Mouse (Mus musculus) cerebellum, adult 11 months (tissue): ENCODE results near the gene Diexf.
A peak's percentile ranks its signal among the peaks of the same experiment; 100 is the strongest.

Experiments
- DNase-seq: peaks from one replicate; pipeline ENCODE4 v3.0.0; 2022

Gene Diexf

DNA sequence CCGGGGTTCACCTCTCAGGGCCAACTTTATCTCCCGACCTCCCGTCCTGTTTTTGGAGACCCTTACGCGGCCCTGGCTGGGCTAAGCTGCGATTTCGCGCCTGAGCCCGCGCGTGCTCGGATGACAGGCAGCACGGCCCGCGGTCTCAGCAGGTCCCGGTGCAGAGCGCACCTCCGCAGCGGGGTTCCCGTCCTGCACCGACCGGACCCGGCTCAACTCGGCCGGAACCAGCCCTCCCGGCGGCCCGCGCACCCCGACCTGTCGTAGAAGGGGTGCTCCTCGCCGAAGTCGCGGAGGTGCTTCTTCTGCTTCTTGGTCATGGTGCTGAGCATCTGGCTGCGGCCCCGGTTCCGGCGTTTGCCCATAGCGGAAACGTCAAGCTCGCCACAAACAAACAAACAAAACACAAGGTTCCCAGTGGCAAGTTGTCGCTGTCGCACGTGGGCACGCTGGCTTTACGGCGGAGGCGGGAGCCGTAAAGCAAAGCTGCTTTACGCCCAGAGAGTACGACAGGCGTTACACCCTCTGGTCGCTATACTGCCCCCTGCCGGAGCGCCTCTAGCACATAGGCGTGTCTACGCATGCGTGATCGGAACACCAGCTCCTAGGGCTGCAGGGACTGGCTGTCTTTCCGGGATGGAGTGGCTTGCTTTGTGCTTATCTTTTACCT is at the start of gene Diexf:
Gene Diexf (minus strand): TSS at position 487 of the 670 bp plus-strand sequence.
- peak; percentile 95 for DNase-seq

DNA sequence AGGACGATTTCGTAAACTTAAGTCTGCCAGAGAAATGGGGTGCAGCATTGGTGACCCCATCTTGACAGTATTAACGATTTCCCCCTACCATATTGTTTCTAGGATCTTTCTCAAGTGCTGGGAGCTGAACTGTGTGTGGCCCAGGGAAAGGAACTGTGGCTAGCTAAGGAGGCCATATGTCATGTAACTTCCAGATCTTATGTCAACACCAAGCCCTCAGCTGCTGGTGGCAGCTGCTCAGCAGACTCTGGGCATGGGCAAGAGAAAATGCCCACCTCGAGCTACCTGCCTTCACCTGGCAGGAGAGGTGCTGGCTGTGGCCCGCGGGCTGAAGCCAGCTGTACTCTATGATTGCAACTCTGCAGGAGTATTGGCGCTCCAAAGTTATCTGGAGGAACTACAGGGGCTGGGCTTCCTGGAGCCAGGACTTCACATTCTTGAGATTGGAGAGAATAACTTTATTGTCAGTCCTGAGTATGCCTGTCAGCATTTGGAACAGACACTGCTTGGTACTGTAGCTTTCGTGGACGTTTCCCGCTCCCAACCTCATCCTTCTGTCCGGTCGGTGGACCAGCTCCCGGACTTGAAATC is 44.2 kb upstream of the Diexf start:
- DNase-seq, result no peak

DNA sequence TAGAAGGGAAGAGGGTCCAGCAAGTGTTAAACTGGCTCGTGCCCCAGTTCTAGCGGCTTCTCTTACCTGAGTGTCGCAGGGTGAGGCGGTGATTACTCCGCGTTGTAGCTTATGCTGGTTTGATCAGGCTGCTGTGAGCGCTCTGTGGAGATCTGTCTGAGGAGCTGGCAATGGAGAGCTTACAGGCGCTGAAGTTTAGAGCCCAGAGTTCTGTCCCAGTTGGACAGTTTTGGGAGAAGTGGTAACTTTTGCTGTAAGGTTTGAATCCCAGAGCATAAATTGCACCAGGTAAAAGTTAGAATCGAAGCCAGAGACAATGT is 43.7 kb upstream of the Diexf start:
- DNase-seq, result no peak

DNA sequence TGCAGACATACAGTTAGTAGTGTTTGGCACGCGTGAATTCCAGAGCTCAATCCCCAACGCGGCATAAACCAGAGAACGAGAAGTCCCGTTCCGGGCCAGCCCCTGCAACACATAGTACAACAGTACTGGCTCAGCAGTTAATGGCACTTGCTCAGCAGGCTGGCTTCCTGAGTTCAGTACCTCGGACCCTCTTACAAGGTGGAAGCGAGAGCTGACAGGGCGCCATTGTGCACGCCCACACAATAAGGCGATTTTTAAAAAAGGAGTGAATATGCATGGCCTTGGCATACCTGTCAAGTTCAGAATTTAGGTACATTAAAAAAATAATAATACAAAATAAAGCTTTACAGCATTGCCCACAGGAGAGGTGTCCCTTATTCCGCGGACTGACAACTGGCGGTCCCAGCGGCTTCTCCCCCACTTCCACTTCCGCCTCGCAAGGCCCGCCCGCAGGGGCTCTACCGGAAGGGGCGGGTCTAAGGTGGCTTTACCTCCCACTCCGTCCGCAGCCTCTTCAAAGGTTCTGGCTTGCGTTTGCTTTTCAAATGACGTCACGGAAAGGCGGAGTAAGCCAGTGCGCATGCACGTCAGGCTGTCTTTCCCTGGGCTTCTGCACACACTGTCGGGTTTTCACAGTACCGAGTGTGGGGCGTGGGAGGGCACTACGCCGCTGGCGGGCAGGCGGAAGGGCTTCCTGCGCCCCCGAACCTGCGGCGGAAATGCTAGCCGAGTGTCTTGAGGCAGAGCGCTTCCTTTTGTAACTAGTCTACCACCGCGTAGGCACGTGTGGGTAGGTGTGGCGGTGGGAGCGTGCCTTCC is 43.1 kb upstream of the Diexf start:
- DNase-seq, result peak; percentile 94

DNA sequence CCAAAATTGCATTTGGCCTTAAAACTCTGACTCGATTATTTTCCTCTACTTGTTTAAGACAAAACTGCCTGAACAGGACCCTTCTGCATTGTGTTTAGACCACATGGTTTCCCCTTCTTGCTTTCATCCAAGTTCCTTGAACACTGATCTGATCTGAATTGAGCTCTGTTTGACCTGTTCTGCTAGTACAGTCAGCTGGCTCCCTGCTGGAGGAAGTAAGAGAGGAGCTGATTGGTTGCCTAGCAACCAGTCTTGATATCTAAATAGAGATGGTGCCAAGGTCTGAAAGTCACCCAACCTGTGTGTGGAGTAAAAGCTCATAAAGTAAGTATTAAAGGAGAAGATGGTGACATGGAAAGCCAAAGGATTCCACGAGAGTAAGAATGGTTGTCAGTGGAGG is 39.8 kb upstream of the Diexf start:
- no peak for DNase-seq

DNA sequence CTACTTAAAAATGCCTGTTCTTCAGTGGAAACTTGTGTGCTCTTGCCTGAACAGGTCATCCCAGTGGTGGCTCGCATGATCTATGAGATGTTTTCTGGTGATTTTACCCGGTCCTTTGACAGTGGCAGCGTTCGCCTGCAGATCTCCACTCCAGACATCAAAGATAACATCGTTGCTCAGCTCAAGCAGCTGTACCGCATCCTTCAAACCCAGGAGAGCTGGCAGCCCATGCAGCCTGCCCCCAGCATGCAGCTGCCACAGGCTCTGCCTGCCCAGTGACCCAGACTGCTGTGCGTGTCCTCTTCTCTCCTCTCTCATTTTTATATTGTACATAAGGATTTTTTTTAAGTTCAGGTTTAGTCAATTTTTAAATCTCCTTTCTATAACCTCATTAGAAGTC is 39.2 kb upstream of the Diexf start:
- no peak for DNase-seq

DNA sequence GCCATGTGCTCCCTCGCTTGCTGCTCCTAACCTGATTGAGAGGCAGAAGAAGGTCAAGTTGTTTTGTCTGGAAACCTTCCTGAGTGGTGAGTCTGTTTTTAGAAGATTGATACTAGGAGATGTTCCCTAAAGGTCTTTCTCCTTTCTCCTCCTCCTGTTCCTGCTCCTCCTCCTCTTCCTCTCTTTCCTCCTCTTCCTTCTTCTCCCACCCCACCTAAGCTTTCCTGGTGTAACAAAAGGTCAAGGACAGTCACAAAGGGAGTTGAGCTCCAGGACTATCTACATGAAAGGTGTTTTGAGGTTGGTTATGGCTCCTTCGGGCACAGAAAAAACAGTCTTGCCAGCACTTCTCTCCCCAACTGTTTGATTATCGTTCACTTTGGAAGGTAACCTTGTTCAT is 37.7 kb upstream of the Diexf start, which contains the start of gene A130010J15Rik:
Gene A130010J15Rik (plus strand): TSS at position 301 of the 400 bp plus-strand sequence.
- no peak for DNase-seq

DNA sequence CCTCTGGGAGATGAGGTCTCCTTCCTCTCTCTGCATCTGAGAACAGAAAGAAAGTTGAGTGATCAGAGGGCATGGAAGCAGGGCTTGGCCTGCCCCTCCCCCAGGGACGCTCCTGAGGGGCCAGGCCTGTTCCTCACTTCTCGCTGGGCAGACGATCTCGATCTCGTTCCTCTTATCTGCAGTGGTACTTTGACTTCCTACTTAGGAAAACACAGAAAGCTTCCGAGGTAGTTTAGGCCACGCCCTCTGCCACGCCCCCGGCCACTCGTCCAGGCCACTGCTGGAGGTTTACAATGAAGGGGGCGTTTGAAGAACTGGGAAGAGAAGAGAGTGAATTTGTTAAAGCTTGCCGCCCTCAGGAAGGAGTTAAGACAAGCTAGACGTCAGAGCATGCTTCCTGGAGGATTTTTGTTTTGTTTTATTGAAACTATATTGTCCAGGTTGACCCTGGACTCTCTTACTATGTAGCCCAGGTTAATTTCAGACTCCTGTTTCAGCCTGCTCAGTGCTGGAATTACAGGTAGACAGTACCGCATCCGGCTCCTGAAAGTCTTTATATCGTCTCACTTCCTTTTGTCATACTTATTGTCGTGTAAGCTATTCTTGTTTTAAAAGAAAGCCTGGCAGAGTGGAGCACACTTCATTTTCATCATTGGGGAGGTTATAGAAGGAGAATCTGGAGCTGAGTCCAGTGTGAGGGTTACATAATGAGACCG is 30.4 kb upstream of the Diexf start:
- no peak for DNase-seq

DNA sequence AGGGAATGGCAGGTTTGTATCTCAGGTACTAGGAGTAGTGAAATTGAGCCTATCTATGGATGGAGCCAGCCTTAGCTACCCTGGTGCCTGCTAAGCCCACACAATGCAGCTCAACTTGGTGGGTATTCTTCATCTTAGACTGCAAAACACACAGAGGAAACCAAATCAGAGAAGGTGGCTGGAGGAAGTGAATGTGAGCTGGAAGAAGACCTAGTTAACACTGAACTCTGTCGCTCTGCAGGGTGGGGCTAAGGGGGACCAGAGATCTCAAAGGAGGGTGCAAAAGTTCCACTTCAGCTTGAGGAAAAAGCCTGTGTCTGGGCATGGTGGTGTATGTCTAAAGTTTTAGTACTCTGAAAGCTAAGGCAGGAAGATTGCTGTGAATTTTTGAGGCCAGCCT is 29.5 kb upstream of the Diexf start:
- no peak for DNase-seq

DNA sequence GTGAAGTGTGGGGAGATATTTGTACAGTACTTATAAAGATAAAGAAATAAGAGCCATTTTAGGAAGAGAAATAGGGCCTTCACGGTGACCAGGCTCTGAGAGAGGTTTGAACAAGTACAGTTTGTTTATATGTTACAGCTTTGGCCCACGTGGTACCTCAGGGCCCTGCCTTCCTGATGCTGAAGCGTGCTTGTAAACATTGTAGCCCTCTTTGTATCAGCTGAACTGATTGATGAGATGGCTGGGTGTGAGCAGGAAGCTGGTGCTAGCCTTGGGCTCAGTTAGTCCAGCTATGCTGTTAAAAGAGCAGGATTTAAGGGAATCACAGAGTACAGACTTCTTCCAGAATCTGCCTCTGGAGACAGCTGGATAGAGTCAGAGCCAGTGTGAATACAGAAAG is 29.1 kb upstream of the Diexf start:
- DNase-seq, result no peak

DNA sequence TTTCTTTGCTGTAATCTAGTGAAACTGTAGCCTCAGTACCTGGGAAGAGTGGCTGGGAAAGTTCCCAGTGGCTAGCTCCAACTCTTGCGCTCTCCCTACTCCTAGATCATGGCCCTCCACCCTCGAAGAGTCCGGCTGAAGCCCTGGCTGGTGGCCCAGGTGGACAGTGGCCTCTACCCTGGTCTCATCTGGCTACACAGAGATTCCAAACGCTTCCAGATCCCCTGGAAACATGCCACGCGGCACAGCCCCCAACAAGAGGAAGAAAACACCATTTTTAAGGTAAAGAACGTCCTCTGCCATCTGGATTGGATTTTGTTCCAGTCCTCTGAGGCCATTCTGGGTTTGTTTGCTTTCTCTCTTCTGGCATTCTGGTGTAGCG is 27.0 kb upstream of the Diexf start:
- DNase-seq, result no peak

DNA sequence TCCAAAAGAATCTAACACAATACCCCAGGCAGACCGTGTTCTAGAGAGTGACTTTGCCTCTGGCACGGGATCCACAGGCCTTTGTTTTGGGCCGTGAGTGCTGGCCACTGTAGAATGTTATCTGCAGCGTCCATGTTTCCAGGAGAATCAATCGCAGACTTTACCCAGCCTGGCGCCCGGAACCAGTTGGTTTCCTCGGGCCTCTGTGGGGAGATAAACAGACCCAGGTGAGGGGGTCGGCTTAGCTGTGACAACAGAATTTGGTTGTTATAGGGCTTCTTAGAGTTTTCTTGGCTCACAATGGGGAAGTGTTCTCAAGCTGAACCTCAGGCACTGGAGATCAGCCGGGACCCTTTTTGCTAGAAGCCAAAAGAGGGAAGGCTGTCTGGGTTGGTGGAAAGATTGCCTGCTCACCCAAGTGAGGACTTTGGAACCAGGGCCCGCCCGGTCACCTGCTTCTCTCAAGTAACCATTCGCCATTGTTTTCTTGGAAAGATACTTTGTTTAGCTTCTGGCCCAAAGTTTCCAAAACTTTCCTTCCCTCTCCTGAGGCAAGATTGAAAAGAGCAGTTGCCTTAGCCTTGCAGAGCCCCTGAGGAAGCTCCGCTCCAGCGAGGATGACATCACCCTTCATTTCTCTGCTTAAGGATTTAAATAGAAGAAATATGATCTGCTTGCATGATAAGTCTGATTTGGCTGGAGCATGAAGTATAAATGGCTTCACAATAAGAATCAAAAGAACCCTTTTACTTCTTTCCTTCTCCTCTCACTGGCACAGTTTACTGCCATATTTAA is 26.4 kb upstream of the Diexf start:
- no peak for DNase-seq

DNA sequence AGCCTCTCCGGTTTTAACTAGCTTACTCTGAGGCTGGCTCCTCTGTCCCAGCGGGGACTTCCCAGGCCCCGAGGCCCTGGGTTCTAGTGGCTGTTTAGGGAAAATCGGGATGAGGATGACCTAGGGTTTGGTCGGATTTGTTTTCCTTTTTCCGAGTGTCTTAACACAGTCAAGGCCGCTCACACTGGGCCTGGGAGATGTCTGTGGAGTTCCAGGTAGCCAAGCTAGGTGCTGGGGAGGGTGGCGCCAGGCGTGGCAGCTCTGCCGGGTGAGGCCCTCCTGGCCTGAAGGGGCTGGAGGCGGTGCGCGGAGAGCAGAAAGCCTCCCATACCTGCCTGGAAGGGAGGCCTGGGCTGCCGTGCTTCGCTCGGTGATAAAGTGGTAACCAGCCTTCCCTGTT is 23.5 kb upstream of the Diexf start:
- DNase-seq, result no peak

DNA sequence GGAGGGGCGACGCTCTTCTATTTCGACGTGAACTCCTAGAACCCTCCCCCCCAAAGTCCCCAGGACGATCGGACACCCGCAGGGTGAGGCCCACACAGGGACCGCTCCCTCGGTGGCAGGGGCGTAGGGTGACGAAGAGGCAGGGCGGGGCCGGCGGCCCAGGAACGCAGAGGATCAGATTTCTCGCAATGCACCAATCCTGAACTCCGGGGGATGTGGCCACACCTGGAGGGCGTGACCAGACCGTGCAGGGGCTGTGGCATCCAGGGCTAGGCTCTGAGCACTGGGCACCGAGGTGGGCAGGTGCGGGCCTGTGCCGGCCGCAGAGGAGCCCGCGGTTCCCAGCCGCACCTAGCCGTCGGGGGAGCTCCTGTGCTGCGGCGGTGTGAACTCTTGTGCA is 22.8 kb upstream of the Diexf start, which contains the start of gene Irf6:
Gene Irf6 (plus strand): TSS at position 240 of the 400 bp plus-strand sequence.
- DNase-seq, result no peak

DNA sequence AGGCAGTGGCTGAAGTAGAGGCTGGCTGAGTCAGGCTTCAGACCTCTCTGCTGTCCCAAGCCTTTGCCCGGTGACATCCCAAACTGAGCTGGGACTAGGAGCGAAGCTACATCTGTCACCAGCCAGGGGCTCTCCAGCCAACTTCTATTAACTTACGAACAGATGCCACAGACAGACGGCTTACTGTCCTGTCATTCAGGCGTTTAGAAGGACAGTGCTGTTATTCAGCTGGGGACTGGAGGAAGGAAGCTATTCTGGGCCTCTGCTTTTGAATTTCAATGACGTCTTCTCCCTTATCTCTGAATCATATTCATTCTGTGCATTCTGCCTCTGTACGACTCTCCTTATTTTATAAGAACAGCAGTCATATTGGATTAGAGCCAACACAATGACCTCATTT is 21.1 kb upstream of the Diexf start:
- DNase-seq, result no peak

DNA sequence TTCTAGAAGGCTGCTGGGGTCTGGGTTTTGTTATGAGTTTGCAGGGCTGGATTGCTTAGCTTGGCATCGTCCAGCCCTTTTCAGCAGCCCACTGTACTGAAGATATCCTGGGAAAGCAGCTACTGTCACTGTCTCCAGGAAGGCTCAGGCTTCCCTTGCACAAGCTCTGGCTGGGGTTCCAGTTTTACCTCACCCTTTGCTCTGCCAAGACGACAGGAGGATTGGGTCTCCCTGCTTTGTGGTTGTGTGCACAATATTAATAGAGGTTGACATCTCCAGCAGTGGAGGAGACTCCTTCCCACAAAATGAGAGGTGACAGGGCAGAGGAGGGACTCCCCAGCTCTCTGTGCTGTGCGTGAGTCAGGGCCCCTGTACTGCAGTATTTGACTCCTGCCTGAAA is 19.2 kb upstream of the Diexf start:
- DNase-seq, result no peak

DNA sequence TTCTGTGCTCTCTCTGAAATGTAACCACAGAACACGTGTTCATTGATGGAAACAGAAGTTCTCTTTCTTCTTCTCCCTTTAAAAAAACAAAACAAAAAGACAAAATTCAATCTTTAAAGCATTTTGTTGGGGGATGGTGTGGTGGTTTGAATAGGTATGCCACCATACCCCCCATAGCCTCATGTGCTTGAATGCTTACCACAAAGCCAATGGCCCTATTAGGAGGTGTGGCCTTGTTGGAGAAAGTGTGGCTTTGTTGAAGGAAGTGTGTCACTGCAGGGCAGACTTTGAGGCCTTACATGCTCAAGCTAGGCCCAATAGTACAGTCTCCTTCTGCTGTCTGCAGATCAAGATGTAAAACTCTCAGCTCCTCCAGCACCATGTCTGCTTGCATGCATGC is 16.3 kb upstream of the Diexf start:
- no peak for DNase-seq

DNA sequence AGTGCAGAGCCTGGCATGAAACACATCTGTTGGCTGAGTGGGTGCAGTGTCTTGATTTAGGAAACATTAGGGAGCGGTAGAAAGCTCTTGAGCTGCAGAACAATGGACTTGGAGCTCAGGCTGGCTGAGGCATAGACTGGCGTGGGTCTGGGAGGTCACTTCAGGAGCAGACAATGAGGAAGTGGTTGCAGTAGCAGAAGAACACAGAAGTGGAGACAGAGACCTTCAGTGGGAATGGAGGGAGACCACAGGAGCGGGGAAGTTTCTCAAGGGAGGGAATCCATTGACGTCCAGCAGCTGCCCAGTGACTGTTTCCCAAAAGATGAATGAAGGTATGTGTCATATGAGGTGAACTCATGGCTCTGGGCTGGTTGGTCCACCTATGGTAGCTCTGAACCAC is 15.0 kb upstream of the Diexf start:
- no peak for DNase-seq

DNA sequence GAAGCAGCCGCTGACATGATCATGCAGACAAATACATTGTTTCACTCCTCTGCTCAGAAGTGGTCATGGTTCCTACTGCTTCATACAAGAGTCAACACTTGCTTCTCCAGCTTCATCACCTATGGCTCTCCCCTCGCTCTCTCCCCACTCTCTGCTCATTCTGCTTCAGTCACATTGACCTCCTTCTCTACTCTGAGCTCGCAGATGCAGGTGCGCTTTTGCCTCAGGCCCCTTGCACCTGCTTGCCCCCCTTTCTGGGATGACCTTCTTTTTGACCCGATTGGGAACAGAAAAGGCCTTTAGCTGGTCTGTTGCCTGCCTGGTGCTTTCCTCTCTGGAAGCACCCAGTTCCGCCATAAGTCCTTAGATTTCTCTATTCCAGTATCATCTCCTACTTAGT is 14.4 kb upstream of the Diexf start:
- DNase-seq, result no peak

DNA sequence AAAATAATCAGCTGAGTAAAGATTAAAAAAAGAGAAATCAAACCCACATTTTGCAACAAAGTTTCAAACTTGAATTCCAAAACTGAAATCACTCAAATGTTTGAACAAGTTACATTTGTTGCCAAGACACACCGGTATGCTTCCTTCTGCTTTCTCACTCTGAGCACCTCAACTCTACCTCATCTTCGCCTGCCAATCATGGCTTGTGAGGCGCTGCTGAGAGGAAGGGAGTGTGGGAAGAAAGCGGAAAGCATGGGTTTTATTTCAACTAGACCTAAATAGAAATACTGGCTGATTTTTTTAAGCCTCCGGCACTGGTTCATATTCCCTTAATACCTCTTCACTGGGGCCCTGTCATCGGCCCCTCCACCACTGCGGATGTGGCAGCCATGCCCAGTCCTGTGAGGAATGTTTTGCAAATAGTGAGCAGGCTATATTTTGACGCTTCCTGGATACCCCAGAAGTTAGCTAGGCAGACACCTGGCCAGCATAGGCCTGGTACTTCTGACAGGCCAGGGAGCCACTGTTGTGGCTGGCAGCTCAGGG is 12.5 kb upstream of the Diexf start:
- no peak for DNase-seq

DNA sequence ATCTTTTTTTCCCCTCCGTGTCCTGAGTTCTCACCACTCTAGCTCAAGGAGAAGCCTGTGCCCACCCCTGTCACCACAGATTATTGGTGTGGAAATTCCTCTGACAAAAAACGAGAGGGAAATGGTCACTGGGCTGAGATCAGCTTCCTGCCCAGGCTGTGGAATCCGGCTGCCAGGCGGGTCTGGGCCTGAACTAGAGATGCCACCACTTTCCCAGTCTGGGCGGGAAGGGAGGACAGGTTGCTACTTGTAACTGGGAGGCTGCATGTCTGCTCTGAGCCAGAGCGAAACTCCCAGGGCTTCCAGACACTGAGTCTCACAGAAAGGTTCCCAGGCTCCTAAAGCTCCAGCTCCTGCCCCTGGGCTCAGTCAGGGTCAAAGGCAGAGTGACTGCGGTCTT is 11.0 kb upstream of the Diexf start:
- DNase-seq, result no peak

DNA sequence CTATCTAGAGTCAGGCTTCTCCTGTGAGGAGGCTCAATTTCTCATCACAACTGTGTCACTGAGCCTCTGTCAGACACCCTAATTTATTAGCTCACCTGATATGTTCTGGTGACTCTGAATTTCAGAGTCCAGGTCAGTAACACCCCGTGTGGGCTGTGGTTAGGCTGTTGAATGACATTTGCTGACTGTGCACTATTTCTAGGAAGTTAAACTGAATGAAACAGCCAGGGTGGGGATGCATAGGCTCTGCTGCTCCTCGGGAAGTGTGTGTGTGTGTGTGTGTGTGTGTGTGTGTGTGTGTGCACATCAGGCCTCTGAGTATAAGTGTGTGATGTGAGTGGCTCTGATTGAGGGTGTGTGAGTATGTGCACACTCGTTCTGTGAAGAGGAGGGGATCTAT is 8.6 kb upstream of the Diexf start:
- no peak for DNase-seq

DNA sequence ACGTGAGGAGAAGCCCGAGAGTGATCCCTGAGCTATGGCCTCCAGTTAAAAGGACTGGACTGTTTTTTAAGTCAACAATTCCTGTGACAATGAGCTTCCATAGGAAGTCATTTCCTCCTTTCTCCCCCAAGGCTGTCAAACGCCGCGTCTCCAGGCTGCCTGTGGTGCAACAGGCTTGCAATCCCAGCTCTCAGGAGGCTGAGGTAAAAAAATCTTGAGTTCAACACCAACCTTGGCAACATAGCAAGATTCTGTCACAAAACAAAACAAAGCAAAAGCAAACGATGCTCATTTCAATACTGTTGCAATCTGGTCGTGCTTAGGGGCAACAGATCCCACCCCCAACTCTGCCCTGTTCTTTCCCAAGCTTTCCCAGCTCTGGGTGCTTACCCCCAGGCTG is 8.0 kb upstream of the Diexf start:
- DNase-seq, result no peak
